28 mouse cellular contexts compared by ENCODE assay signal in genomic region chr3:144069979-144070540, GRCm38 (mm10).
DNase-seq lines count a peak whose midpoint lies in the region; ATAC-seq lines count a peak whose summit lies in the region.
"Had no signal": no experiment of that assay in that cellular context is flagged by ENCODE, and none has a peak within 500 bp of the region (broad histone marks: within the 10 kb centered on the region; RNA-seq: fewer than 3 reads in every experiment).

No protein-coding gene starts in this region.

- H3K9ac ChIP-seq in limb, embryonic 15.5 days, result no peak overlapping the region
- H3K9ac ChIP-seq: embryonic facial prominence, embryonic 15.5 days; forebrain, embryonic 15.5 days; hindbrain, embryonic 14.5 days; intestine, embryonic 15.5 days; limb, embryonic 12.5 days; liver, embryonic 13.5 days; midbrain, embryonic 12.5 days had no signal

- no peaks in the 10 kb centered on the region for H3K9me3 ChIP-seq in limb, embryonic 15.5 days
- H3K9me3 ChIP-seq: embryonic facial prominence, embryonic 15.5 days; forebrain, embryonic 15.5 days; heart, embryonic 10.5 days; intestine, embryonic 15.5 days; limb, embryonic 12.5 days; midbrain, embryonic 12.5 days had no signal

- H3K4me2 ChIP-seq in limb, embryonic 15.5 days, result no peak overlapping the region
- H3K4me2 ChIP-seq: embryonic facial prominence, embryonic 15.5 days; forebrain, embryonic 15.5 days; hindbrain, embryonic 14.5 days; intestine, embryonic 15.5 days; limb, embryonic 12.5 days; liver, embryonic 13.5 days; midbrain, embryonic 12.5 days had no signal

- no peaks in the 10 kb centered on the region for H3K36me3 ChIP-seq in limb, embryonic 15.5 days
- H3K36me3 ChIP-seq: embryonic facial prominence, embryonic 15.5 days; forebrain, embryonic 15.5 days; heart, embryonic 10.5 days; intestine, embryonic 15.5 days; limb, embryonic 12.5 days; liver, embryonic 13.5 days; midbrain, embryonic 12.5 days had no signal

- 58% methylated on average over 10 of the region's 10 CpGs for WGBS in limb, embryonic 15.5 days

- no peaks in the 10 kb centered on the region for H3K27me3 ChIP-seq in limb, embryonic 15.5 days
- H3K27me3 ChIP-seq: embryonic facial prominence, embryonic 15.5 days; forebrain, embryonic 15.5 days; intestine, embryonic 15.5 days; limb, embryonic 12.5 days; liver, embryonic 13.5 days; midbrain, embryonic 12.5 days had no signal

- no peak for ATAC-seq in limb, embryonic 15.5 days (ENCODE audit: insufficient number of reproducible peaks, low FRiP score, low TSS enrichment, low read depth)
- ATAC-seq in granulocyte monocyte progenitor cell, adult 5-6 weeks (replicated peaks; ENCODE audit: poor library complexity, severe bottlenecking), result no peak
- ATAC-seq: activated CD4-positive, CD25-positive, alpha-beta regulatory T cell, adult 4 months; forebrain, embryonic 15.5 days; intestine, embryonic 15.5 days had no signal

- peak; percentile 21 for DNase-seq in heart, postnatal 4 days
- DNase-seq in heart, postnatal 25 days (ENCODE audit: low spot score), result no peak
- peak; percentile 21 for DNase-seq in urinary bladder, adult 2 months (ENCODE audit: low spot score)
- DNase-seq in urinary bladder, postnatal 10 days (ENCODE audit: low spot score), result no peak
- DNase-seq in retina, postnatal 1 day, result no peak
- DNase-seq: adrenal gland, postnatal 10 days; B cell, adult 2 months; cerebellum, adult 18-20 months; cerebellum, postnatal 25 days; embryo, embryonic 11 days; kidney, adult 8-10 months; kidney, postnatal 25 days; liver, embryonic 13.5 days; lung, adult 2 months; lung, postnatal 14 days; right cerebral cortex, postnatal 25 days; thymus, postnatal 4 days had no signal

- no peaks in the 10 kb centered on the region; the same call in 1 of the 2 replicates for H3K4me1 ChIP-seq in limb, embryonic 15.5 days
- H3K4me1 ChIP-seq: embryonic facial prominence, embryonic 15.5 days; forebrain, embryonic 15.5 days; heart, embryonic 10.5 days; intestine, embryonic 15.5 days; limb, embryonic 12.5 days; liver, embryonic 13.5 days; midbrain, embryonic 12.5 days had no signal

- intact Hi-C loops in heart, postnatal 25 days (cut with DNase I), result no loop called here

- no peak overlapping the region for H3K4me3 ChIP-seq in limb, embryonic 15.5 days
- H3K4me3 ChIP-seq: embryonic facial prominence, embryonic 15.5 days; forebrain, embryonic 15.5 days; heart, embryonic 10.5 days; intestine, embryonic 15.5 days; layer of hippocampus, adult 2 months; limb, embryonic 12.5 days; liver, embryonic 13.5 days; midbrain, embryonic 12.5 days had no signal

- peak overlapping the region; percentile 27; the same call in 1 of the 2 replicates for H3K27ac ChIP-seq in limb, embryonic 15.5 days
- H3K27ac ChIP-seq: embryonic facial prominence, embryonic 15.5 days; forebrain, embryonic 15.5 days; heart, embryonic 10.5 days; hindbrain, embryonic 14.5 days; intestine, embryonic 15.5 days; layer of hippocampus, adult 2 months; limb, embryonic 12.5 days; liver, embryonic 13.5 days; midbrain, embryonic 12.5 days had no signal

Comparison
In these comparisons a context has a peak if more than half of its experiments do, and no peak if none do; other contexts are left out.
1. DNase-seq: peak in heart, postnatal 4 days (single experiment) and urinary bladder, adult 2 months (single experiment); none in heart, postnatal 25 days (single experiment), urinary bladder, postnatal 10 days (single experiment) and retina, postnatal 1 day (single experiment).